Mouse (Mus musculus) gastrocnemius, adult 18-20 months (tissue): Measurements from ENCODE around the gene P3h4. TPM values are rescaled to one million over a fixed set of nuclear protein-coding genes. Genes with fewer than 3 reads are reported as not detected.

Source experiments
- DNase-seq: peaks from one replicate; pipeline ENCODE4 v3.0.0; 2021; ENCODE audit warnings: low spot score
- long read RNA-seq, 2 experiments: library from polyadenylated mRNA; stranded (forward); transcript quantifications; one replicate each; pipeline ENCODE4 v2.0.0; 2021
- total RNA-seq, 2 experiments: library from RNA; stranded (reverse); gene quantifications; 2 replicates each; pipeline ENCODE4 v1.2.3; 2021

The P3h4 gene
- 1 to 10 TPM; 1.6 to 3.2 TPM for total RNA-seq
- long read RNA-seq, experiment 1, transcript P3h4-201 (8 exons, 2,178 nt), result major isoform, 7 of 8 reads
- long read RNA-seq, experiment 1, partial matches to known transcripts, result 1 of 8 reads
- long read RNA-seq, experiment 1, other reads (novel, unspliced or antisense), result 0 of 8 reads
- long read RNA-seq, experiment 2, transcript P3h4-201 (8 exons, 2,178 nt), result major isoform, 7 of 7 reads
- long read RNA-seq, experiment 2, partial matches to known transcripts, result 0 of 7 reads
- long read RNA-seq, experiment 2, other reads (novel, unspliced or antisense), result 0 of 7 reads

- DNase-seq, result peak; percentile 80
These were observed at the start of gene P3h4 for GRCm38 (mm10) chr11:100414021-100414913. Gene P3h4, minus strand, starts transcription at chr11:100414836.

- peak; percentile 40 for DNase-seq
These were observed 48.1 kb upstream of the P3h4 start for GRCm38 (mm10) chr11:100462699-100463098.

- no peak for DNase-seq
These were observed 43.1 kb upstream of the P3h4 start for GRCm38 (mm10) chr11:100457711-100458110.

GRCm38 (mm10) chr11:100457247-100457646 is 42.6 kb upstream of the P3h4 start:
- DNase-seq, result no peak

DNA sequence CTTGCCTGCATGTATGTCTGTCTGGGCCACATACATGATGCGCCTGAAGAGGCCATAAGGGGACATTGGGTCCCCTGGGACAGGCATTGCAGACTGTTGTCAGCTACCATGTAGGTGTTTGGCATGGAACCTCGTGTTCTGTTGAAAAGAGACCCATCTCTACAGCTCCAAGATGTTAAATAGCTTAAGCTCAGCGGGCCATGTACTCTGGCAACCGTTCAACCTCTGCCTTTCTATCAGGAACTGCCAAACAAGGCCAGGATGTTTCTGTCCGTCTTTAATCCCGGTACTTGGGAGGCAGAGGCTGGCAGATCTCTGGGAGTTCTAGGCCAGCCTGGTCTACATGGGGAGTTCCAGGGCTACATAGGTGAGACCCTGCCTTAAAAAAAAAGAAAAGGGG is 28.0 kb upstream of the P3h4 start:
- DNase-seq, result no peak

GRCm38 (mm10) chr11:100441797-100442196 is 27.2 kb upstream of the P3h4 start, which contains the start of the genes Nt5c3b and Klhl10:
Gene Nt5c3b, minus strand, starts transcription at chr11:100441808.
Gene Klhl10, plus strand, starts transcription at chr11:100441917.
- no peak for DNase-seq

- DNase-seq, result peak; percentile 82
These were observed 26.3 kb upstream of the P3h4 start for GRCm38 (mm10) chr11:100440691-100441522.

GRCm38 (mm10) chr11:100437901-100438300 is 23.3 kb upstream of the P3h4 start:
- no peak for DNase-seq

- no peak for DNase-seq
These were observed 21.1 kb upstream of the P3h4 start for GRCm38 (mm10) chr11:100435678-100436246.

DNA sequence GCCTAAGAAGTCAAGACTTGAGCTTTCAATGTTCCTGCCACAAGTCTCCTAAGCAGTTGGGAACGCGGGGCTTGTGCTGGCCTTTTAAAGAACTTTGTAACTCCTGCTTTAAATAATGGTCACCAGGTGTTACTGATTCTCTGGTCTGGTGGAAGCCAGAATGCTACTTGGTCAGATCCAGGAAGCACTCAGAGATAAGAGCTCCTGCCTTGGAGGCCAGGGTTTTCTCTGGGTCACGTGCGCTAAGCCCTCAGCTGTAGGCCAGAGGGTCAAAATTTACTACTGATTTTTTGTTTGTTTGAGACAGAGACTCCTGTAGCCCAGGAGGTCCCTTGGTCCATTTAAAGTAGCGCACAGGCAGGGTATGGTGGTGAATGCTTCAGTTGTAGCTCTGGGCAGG is 17.4 kb upstream of the P3h4 start:
- DNase-seq, result no peak

DNA sequence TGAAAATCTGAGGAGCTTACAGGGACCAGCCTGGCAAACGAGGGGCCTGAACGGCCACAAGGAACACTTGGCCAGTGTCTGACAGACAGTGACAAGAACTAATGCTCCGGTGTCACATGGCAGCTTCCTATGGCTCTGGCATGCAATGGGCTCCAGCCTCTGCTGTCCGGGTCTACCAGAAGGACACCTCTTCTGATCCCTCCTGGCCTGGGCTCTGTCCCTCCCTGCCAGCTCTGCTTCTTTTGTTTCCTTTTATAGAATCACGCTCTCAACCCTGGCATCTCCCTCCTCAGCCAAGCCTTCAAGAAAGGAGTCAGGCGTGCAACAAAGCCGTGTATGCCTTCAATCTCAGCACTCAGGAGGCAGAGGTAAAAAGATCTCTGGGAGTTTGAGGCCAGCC is 15.4 kb upstream of the P3h4 start:
- no peak for DNase-seq

DNA sequence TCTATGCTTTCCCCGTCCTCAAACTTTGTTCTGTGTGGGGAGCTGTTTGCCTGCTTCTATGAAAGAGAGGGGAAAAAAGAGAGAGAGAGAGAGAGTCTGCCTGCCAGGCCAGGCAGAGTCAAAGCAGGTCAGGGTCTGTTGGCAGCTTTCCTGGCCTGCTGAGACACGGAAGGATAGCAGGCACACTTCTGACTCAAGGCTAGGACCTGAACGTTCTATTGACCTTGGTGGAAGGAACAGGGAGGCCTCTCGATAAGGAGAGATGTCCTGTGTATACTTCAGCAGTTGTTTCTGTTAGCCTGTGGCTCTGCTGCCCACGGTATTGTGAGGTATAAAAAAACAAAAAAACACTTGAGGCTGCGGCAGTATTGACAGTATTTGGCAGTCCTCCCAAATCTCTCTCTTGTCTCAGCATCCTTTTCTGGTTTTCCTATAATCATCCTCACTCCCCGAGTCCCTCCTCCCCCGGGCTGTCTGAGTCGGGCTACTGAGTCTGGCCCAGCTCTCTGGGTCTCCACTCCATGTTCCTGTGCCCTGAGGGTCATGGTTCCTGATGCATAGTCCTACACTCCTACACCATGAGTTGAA is 14.1 kb upstream of the P3h4 start:
- DNase-seq, result no peak

- no peak for DNase-seq
These were observed 12.2 kb upstream of the P3h4 start for GRCm38 (mm10) chr11:100426820-100427219.

DNA sequence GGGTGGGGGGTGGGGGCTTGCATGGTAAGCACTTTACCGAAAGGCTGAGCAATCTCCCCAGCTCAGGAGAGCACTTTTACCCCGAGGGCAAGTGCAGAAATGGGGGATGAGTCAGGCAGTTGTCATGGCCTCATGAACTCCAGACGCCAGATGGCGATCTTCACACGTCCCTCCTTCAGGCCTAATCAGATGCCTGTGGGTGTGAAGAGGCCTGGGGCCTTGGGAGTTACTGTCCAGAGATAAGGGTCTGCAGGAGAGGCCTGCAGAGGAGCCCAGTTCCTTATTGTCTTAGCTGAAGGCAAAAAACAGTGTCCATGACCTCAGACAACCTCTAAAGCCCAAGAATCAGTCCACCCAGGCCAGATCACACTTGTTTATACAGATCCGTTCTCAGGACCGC is 11.2 kb upstream of the P3h4 start:
- peak; percentile 68 for DNase-seq

GRCm38 (mm10) chr11:100423836-100424235 is 9.2 kb upstream of the P3h4 start:
- no peak for DNase-seq

GRCm38 (mm10) chr11:100421537-100421936 is 6.9 kb upstream of the P3h4 start:
- no peak for DNase-seq

DNA sequence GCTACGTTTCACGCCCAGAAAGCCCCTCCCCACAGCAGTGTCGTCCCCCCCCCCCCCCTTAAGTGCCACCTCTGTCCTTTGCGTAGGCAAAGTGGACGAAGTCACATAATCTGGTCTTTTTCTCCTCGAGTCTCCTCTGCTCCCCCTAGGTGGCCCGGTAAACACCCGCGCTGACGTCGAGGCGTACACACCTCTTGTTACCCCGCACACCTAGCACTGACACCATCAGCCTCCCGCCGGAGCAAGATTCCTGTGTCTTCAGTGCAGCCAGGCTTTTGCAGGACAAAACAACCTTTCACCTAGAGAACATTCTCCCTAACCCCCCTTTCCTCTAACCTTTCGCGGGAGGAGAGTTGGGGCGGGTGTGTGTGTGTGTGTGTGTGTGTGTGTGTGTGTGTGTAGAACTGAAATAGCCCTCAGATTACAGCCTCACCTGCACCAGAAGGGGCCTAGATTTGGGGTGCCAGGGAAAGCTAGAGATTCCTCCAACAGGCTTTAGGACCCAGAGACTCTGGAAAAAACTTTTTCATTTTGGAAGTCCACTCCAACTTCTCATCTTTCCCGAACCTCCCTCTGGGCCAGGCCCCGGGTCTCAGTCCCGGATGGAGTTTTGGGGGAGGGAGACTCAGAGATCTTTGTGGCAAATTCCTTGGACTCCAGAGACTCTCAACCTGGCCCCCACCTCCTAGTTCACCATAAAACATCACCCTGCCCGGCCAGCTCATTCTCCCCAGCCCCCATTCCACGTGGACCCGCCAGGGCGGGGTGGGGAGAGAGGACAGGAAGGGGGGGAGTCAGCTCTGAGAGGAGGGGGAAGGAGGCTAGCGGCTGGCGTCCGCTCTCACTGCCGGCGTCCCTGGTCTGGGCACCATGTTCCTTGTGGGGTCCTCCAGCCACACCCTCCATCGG is 532 bp upstream of the P3h4 start, which contains the start of gene Fkbp10:
Fkbp10 (plus strand) TSS at position 784 of the 909 bp plus-strand sequence.
- DNase-seq, result peak; percentile 55

DNA sequence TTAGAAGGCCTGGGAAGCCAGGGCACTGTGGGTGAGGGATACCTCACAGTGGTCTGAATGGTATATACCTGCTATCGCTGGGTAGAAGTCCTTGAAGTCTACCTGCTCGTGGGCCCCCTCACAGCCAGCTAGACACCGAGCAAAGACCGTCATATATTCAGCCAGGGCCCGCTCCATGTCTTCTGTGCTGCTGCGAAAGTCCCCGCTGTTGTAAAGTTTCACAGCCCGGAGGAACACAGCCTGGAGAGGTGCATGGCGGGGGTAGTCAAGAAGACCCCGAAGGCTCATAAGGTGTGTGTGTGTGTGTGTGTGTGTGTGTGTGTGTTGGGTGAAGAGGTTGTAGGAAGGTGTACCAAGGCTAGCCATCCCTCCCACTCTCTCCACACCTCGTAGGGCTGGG is 1.1 kb downstream of the P3h4 start:
- DNase-seq, result no peak

- DNase-seq, result no peak
These were observed 2.9 kb downstream of the P3h4 start for GRCm38 (mm10) chr11:100411736-100412135.

DNA sequence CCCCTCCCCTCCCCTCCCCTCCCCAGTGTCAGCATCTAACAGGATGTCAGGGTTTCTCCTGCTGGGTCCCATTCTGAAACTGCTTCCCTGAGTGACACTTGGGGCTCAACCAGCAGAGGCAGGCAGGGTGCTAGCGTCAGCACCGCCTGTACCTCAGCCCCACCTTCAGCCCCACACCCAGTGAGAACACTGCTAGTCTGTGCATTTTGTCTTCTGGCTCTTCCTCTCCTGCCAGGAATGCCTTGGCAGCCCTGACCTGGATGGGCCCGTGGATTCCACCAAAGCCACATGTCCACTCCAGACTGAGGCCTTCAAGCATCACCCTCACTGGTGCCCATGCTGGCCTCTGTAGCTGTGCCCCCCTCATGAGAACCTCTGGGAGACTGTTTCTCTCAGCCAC is 5.0 kb downstream of the P3h4 start:
- no peak for DNase-seq
